ENCODE assay signal across 17 mouse cellular contexts in genomic region chr13:57044455-57044854, GRCm38 (mm10).
"Had no signal": no experiment of that assay in that cellular context is flagged by ENCODE, and none has a peak within 500 bp of the region (broad histone marks: within the 10 kb centered on the region; RNA-seq: fewer than 3 reads in every experiment).

No protein-coding gene starts in this region.

- DNase-seq: lung, adult 2 months; lung, postnatal 14 days; lung, postnatal 36 days; right cerebral cortex, postnatal 14 days; spleen, adult 18-20 months; thymus, adult 18-20 months; thymus, postnatal 14 days; thymus, postnatal 36 days had no signal

- H3K36me3 ChIP-seq: lung, embryonic 15.5 days; midbrain, embryonic 13.5 days; midbrain, embryonic 15.5 days; neural tube, embryonic 12.5 days had no signal

- H3K9ac ChIP-seq: liver, postnatal 0 days; lung, embryonic 15.5 days; midbrain, embryonic 13.5 days; midbrain, embryonic 15.5 days; neural tube, embryonic 12.5 days had no signal

- H3K4me2 ChIP-seq: lung, embryonic 15.5 days; midbrain, embryonic 11.5 days; midbrain, embryonic 13.5 days; midbrain, embryonic 15.5 days; neural tube, embryonic 12.5 days had no signal

- H3K4me3 ChIP-seq: lung, embryonic 15.5 days; megakaryocyte, embryonic 14.5 days; midbrain, embryonic 13.5 days; midbrain, embryonic 15.5 days; neural tube, embryonic 12.5 days had no signal

- ATAC-seq: liver, postnatal 0 days; lung, postnatal 0 days; midbrain, embryonic 13.5 days; midbrain, embryonic 15.5 days had no signal

- H3K27me3 ChIP-seq: lung, embryonic 15.5 days; megakaryocyte, embryonic 14.5 days; midbrain, embryonic 13.5 days; midbrain, embryonic 15.5 days; neural tube, embryonic 12.5 days had no signal

- H3K4me1 ChIP-seq: lung, embryonic 15.5 days; megakaryocyte, embryonic 14.5 days; midbrain, embryonic 13.5 days; midbrain, embryonic 15.5 days; neural tube, embryonic 12.5 days had no signal

- H3K9me3 ChIP-seq: midbrain, embryonic 13.5 days; midbrain, embryonic 15.5 days; neural tube, embryonic 12.5 days had no signal

- H3K27ac ChIP-seq: lung, embryonic 15.5 days; macrophage; midbrain, embryonic 13.5 days; midbrain, embryonic 15.5 days; neural tube, embryonic 12.5 days had no signal
